Mouse (Mus musculus) lung, postnatal 14 days (tissue): ENCODE results near the gene Erp44.

ENCODE experiments used
- DNase-seq: peaks from one replicate; pipeline ENCODE4 v3.0.0; 2021

Gene Erp44

GRCm38 (mm10) chr4:48279498-48280134, at the start of gene Erp44, which contains the start of gene Invs:
Erp44 (minus strand) TSS chr4:48279558.
Invs (plus strand) TSS chr4:48279760.
- peak; percentile 93 for DNase-seq

- DNase-seq, result no peak
Observed at GRCm38 (mm10) chr4:48328042-48328441, 48.7 kb upstream of the Erp44 start.

GRCm38 (mm10) chr4:48327192-48327591, 47.8 kb upstream of the Erp44 start:
- no peak for DNase-seq

DNA sequence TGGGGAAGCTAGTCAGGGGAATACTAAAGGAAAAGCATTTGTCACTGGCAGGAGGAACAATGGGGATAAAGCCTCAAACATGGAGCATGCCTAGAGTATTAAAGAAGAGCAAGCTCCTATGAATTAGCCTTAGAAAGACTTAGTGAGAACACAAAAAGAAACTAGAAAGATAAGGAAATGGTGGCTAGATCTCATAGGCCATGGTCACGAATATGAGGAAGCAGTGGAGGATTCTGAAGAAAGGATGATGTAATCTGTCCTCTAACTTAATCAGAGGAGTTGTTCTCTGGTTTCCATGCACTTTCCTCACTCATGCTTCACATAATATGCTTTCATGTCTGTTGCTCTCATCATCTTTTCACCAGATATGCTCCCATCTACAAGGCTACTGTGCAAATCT, 42.7 kb upstream of the Erp44 start:
- no peak for DNase-seq

- DNase-seq, result peak; percentile 3
Observed at GRCm38 (mm10) chr4:48321276-48321675, 41.9 kb upstream of the Erp44 start.

DNA sequence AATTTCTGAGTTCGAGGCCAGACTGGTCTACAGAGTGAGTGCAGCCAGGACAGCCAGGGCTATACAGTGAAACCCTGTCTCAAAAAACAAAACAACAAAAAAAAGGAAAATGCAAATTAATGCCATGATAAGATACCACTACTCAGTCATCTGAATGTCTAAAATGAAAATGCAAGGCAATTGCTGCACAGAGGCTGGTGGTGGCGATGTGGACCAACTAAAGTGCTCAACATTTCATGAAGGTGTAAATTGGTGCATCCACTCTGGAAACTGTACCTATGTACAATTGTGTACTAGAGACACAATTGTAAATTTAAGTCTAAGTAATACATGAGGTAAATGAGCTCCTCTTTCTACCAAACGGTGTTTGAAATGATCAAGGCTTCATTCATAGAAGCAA, 36.7 kb upstream of the Erp44 start:
- no peak for DNase-seq

DNA sequence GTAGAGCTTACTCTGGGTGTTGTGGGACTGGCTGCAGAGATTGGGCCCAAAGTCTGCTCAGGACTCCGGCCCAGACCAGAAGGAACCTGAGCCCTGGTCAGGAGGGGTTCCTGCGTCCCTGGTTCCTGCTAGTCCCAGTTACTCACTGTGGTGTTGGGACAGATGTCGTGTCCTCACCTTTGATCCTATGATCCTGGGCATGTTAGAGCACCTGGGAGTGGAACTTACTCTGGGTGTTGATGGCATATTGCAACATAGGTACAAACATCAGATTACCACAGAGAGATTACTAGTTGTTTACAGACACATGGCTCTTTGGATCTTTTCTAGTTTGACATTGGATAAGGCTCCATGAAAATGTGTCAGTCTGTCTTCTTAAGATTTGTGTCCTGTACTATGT, 35.5 kb upstream of the Erp44 start:
- no peak for DNase-seq

- no peak for DNase-seq
Observed at GRCm38 (mm10) chr4:48287086-48287757, 7.9 kb upstream of the Erp44 start.

GRCm38 (mm10) chr4:48281121-48281520, 1.8 kb upstream of the Erp44 start:
- no peak for DNase-seq

- DNase-seq, result peak; percentile 4
Observed at GRCm38 (mm10) chr4:48278757-48279497, 431 bp downstream of the Erp44 start.

DNA sequence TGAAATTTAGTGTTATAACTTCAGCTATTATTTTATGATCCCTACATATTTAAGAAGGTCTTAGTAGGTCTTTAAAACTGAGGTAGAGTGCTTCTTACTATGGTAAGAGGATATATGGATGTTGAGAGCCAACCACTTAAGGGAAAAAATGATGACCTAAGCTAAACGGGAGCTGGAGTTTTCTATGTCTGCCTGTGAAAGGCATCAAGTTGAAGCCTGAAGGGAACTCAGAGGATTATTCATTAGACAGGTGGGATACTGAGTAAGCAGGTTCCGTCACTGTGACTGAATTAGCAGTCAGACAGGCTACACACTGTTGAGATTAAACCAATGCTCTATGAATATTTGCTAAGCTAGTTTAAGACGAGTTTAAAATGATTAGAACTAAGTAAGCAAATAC, 2.3 kb downstream of the Erp44 start:
- no peak for DNase-seq

GRCm38 (mm10) chr4:48275736-48276135, 3.6 kb downstream of the Erp44 start:
- DNase-seq, result no peak

- DNase-seq, result no peak
Observed at GRCm38 (mm10) chr4:48273119-48273829, 6.1 kb downstream of the Erp44 start.

DNA sequence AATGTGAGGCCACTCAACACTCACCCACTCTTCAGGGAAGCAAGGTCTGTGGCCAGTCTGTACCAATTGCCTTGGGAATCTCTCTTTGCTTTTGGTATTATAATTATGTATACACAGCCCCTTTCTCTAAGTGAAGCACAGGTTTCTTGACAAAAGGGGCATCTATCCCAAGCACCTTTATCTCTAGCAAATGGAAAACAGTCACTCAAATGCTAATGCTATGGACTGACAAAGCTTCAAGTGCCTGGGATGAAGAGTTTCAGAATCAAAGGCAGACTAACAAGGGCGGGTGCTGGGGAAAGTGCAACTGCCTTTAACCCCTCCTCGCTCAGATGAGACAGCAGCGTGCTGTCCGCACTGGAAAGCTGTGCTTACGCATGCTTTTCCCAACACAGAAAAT, 7.5 kb downstream of the Erp44 start:
- no peak for DNase-seq

GRCm38 (mm10) chr4:48270532-48270931, 8.8 kb downstream of the Erp44 start:
- no peak for DNase-seq

DNA sequence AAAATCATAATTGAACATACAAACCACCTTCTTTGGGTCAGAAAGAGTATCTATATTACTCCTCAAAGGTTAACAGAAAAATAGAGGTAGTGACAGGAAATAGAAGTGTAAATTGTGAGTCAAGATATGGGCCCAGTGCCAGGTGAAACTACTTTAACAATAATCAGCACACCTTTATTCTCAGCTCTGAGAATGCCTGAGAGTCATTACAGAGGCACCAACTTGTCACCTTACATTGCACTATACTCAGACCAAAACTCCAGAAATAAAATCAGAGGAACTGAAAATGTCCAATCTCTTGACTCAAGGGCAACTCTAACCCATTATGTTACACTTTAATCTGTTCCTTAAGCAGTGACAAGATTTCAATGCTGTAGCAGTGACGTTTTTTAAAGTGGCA, 11.2 kb downstream of the Erp44 start:
- DNase-seq, result no peak

GRCm38 (mm10) chr4:48267683-48268082, 11.7 kb downstream of the Erp44 start:
- DNase-seq, result no peak

GRCm38 (mm10) chr4:48258045-48258444, 21.3 kb downstream of the Erp44 start:
- DNase-seq, result no peak

DNA sequence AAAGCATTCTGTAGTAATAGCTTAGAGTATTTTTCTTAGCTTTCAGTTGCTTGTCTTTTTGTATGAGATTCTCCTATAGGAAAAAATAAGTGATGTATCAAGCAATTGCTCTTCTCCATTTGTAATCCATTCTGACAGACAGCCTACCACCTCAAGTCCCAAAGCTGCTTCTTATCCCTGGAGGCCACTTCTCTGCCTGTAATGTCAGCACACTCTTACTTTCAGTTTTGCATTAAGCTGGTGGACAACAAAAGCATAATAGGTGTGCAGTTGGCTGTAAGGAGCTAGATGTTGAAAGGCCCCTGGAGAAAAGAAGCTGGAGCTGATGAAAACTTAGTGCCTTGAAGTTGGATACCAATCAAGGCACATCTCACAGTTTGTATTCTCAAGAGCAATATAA, 26.1 kb downstream of the Erp44 start:
- no peak for DNase-seq

DNA sequence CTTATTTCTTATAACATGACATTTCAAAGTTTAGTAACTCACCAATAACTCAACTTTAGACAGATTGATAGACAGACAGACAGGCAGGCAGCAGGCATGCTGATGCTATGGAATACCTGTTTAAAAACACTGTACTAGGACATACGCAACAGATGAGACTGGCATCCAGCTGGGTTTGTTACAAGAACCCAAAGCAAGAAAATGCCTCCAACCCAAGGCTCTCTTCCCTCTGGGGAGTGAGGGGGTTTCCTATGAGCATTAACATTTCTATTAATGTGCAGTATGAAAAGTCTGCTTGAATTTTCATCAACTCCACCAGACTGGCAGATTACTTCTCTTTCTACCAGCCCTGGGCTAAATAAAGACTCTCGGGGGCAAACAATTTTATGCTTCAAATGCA, 35.1 kb downstream of the Erp44 start:
- DNase-seq, result no peak

GRCm38 (mm10) chr4:48243737-48244136, 35.6 kb downstream of the Erp44 start:
- DNase-seq, result no peak

DNA sequence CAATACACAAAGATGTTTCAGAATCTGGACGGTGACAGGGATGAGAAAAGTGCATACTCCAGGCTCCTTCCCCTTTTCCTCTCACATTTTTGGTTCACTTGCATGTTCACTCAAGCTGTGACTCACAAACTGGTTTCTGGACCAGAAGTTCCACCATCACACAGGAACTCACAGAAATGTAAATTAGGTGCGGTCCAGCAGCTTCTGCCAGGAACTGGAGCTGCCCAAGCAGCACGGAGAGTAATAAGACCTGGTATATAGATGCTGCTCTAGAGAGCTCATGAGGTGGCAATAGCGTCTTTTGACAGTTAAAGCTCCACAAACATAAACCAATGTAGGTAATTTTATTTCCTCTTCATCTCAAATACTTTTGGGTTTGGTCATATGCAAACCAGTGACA, 36.9 kb downstream of the Erp44 start:
- DNase-seq, result no peak

DNA sequence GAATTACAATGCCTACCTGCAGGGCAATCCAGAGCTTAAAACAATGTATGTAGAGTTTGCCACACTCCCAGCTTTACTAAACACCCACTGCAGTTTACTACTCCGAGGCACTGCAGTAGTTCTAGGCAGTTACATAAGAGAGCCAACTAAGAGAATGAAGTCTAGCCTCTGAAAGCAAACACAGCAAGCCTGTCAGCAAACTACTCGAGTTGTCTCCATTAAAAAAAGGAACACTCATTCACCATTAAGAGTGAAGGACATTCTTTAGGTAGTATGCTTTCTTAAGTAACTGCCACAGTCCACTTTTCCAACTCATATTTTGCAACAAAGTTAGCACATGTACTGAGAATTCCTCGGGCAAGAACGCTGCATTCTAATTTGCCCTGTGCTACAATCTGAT, 40.3 kb downstream of the Erp44 start:
- DNase-seq, result no peak
